Mouse (Mus musculus) heart, postnatal 0 days (tissue): ENCODE measurements around the gene Myb.

Experiments used
- CTCF ChIP-seq: IDR thresholded peaks from 2 replicates; pipeline ENCODE4 v1.5.1; 2016; ENCODE audit warnings: antibody characterized with exemption, control low read depth, low read depth
- EP300 ChIP-seq: IDR thresholded peaks from 2 replicates; pipeline ENCODE4 v1.6.1; 2016; ENCODE audit warnings: antibody characterized with exemption, low read depth

GRCm38 (mm10) chr10:21101948-21102347 is 58.8 kb downstream of the Myb start:
- TF ChIP-seq EP300 (no peak), CTCF (no peak)
